Mouse (Mus musculus): ENCODE data around the gene Olfr20.
"Not testable (repeated sequence)": the region's sequence is repeated elsewhere in the genome, so short reads cannot be mapped to it uniquely, and the experiment has no call there.

Olfr20 gene

DNA sequence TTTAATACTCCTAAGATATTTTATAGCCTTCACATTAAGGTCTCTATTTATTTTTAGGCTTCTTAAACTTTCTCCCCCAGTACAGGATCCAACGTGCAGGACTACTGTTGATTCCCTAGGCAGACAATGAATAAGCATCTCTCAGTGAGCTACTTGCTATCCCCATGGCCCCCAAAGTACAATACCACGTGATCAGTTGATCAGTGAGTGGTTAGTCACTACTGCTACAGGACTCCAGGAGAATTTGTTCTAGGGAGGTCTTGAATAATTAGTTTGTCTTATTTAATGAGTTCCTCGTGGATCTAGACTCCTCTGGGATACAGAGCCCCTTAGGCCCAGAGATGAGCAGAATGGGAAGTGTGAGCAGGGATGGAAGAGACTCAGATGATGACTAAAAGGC, at the start of gene Olfr20:
Gene Olfr20 (plus strand): TSS at position 301 of the 400 bp plus-strand sequence.
- no peak for DNase-seq (ENCODE audit: low read depth in 1 of 2, low spot score in 2 of 2)

DNA sequence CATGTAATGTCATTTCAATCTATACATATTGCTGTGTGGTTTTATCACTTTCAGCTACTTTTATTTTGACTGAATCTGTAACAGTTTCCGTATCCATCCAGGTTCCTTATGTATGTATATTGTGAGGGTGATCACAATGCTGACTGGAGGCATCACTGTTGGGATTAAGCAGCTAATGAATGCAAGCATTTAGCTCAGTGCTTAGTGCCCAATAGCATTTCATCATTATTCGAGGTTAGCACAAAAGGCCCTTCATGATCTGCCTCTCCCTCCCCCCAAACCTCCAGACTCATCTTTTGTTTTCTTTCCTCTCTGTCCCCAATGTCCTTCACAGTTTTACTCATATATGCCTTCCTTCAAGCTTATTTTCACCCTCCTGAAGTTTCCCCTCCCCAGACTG, 47.5 kb upstream of the Olfr20 start:
- no peak for DNase-seq (ENCODE audit: low read depth in 1 of 2, low spot score in 2 of 2)

DNA sequence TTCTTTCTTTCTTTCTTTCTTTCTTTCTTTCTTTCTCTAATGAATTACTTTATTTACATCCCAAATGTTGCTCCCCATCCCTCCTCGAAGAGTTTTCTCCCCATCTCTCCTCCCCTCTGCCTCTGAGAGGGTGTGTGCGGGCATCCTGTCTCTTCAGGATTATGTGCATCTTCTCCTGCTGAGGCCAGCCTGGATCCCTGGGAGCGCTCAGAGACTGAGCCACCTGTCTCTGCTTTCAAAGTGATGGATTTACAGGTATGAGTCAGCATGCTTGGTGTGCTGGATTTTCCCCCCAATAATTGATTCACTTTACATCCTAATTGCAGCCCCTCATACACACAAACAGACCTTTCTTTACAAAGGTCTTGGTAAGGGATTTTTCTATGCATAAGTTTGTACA, 34.6 kb upstream of the Olfr20 start:
- DNase-seq (ENCODE audit: low read depth in 1 of 2, low spot score in 2 of 2) = no peak

DNA sequence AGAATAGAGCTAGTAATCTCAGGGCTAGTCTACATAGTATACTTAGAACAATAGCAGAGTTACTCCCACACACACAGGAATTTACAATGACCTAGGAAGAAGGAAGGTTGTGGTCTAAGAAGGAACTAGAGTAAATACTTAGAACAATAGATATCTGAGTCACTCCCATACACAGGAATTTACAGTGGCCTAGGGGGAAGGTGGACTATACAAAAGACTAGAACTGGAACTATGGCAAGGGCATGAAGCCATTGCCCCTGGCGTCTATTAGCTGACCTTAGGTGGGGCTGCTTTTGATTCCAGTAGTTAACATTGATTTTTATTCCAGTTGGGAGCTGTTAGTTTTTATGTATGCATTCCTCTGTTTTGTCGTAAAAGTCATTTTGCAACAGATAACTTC, 32.0 kb upstream of the Olfr20 start:
- DNase-seq (ENCODE audit: low read depth in 1 of 2, low spot score in 2 of 2) = not testable (repeated sequence)

DNA sequence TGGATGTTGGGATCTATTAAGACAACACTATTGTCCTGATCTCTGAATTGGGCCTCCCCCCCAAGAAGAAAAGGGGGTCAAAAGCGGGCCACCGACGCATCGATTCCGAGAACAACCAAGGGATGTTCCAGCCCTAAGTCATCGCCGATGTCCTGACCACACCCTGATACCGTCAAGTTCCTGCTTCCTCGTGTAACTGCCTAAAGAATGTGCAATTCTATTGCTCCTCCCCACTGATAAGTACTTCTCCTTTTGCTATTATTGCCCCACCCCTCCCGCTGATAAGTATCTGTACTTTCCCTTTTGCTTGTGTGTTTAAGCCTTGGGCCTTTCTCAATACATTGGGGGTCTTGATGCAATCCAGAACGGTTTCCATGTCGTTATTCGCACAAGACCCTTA, 29.5 kb upstream of the Olfr20 start:
- not testable (repeated sequence) for DNase-seq (ENCODE audit: low read depth in 1 of 2, low spot score in 2 of 2)

DNA sequence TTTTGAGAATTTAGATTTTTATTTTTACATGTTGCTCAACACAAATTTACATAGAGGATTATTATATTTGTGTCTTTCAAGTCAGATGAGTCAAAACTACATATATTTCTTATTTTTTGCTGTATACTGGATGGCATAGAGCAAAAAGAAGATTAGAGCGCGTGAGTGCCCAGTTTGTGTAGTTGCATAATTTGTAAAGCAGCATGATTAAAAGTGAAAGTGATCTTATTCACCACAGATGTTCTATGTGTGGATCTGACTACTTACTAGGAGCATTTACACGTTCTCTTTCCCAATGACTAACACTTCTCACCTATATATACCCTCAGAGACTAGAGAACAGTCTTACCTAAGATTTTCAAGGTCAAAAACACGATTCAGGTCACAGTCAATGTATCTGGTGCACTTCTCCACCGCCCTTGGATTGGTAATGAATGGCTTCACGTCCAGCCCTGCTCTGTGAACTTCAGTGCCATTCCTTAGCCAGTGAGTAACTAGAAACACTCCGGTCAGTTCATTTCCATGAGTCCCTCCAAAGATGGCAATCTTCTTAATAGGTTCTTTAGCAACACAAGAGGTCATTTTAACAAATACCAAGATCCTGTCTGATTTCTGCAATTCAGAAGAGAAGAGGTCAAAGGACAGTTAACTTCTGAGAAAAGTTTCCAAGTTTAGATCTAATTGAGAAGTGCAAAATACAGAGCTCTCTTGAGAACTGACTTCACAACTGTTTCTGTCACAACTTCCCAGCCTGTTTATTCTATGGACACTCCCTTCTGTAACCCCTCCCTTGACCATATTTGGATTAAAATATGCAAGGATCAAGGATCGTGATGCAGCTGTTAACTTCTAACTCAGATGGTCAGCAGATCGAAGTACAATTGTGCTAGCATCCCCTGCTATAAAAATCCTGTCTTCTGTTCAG, 26.4 kb upstream of the Olfr20 start:
- no peak for DNase-seq (ENCODE audit: low read depth in 1 of 2, low spot score in 2 of 2)

DNA sequence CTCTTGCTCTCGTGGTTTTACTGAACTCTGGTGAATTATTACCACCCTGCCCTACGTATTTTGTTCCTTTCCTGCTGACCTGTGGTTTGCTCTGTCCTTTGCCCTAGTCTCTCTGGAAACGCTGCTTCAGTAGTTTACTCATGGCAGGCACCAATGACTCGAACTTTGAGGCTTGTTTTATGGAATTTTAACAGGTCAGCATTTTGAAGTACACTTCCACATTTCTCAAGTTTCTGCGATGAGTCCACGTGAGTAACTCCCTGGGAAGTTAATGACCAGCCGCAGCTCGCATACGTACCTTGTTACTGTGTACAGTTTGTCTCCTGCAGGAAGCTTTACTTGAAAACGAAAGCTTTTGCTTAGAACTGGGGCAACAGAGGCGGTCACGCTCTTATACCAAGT, 24.1 kb upstream of the Olfr20 start:
- DNase-seq (ENCODE audit: low read depth in 1 of 2, low spot score in 2 of 2) = no peak

DNA sequence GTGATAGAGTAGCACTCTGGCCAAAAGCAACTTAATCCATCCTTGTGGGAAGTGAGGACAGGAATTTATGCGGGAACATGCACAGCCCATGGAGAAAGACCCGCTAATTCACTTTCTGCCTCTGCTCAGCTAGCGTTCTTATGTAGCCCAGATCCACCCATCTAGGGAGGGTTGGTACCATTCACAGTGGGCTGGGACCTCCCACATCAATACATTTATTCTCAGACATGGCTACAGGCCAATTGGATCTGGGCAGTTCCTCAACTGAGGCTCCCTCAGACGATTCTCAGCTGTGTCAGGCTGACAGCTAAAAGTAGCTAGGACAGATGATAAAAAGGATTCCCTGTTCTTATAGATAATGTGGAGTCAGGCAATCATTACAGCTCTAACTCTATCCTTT, 23.2 kb upstream of the Olfr20 start:
- DNase-seq (ENCODE audit: low read depth in 1 of 2, low spot score in 2 of 2) = no peak

DNA sequence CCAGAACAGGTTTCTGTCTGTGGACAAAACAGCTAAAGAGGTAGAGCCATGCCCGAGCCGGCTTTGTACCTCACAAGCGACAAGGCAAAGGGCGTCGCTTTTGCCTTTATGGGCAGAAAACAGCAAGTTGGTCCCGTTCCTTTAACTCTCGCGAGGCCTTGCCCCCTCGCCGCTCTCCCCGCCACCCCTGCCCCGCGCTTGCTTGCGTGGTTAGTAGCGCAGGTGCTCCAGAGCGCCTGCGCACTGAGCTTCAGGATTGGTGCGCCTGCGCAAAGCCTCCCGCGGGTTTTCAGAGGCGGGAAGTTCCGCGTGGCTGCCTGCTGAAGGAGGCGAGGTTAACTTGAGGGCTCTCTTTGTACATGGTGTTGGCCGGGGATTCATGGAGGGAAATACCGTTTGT, 21.1 kb upstream of the Olfr20 start, which contains the start of the genes Aspa, Gm49340 and Spata22:
Gene Aspa (minus strand): TSS at position 155 of the 400 bp plus-strand sequence.
Gene Gm49340 (plus strand): TSS at position 300 of the 400 bp plus-strand sequence.
Gene Spata22 (plus strand): TSS at position 300 of the 400 bp plus-strand sequence.
- DNase-seq (ENCODE audit: low read depth in 1 of 2, low spot score in 2 of 2) = no peak

DNA sequence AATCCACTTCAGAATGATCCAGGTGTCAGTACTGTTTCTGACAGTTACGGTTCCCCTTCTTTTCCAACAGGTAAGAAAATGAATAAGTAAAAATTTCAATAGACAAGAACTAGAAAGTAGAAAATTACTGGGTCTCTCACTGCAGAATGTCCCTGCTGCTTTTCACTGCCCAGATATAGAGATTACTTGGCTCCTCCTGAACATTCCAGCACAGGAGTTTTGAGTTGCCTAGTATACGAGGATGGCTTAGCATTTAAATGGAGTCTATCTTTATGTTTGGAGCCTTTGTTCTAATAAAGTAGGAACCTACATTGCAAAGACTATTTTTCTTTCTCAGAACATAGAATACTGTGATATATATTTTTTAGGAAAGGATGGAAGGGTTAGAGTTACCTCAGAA, 17.2 kb upstream of the Olfr20 start:
- DNase-seq (ENCODE audit: low read depth in 1 of 2, low spot score in 2 of 2) = no peak

DNA sequence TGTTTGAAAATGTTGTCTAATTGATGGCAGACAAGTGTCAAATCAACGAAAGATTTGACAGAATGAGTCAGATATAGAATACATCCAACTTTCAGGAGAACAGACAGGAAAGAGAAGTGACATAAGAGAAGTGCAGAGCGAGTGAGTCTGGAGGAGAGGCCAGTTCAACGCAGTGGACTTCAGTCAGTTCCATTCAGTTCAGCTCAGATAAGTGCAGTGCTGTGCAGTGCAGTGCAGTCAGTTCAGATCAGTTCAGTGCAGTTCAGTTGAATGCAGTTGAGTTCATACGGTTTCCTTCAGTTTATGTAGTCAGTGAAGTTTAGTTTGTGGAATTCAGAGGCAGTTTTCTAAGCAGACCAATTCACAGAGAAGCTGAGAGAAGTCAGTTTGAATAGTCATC, 13.7 kb upstream of the Olfr20 start:
- no peak for DNase-seq (ENCODE audit: low read depth in 1 of 2, low spot score in 2 of 2)

DNA sequence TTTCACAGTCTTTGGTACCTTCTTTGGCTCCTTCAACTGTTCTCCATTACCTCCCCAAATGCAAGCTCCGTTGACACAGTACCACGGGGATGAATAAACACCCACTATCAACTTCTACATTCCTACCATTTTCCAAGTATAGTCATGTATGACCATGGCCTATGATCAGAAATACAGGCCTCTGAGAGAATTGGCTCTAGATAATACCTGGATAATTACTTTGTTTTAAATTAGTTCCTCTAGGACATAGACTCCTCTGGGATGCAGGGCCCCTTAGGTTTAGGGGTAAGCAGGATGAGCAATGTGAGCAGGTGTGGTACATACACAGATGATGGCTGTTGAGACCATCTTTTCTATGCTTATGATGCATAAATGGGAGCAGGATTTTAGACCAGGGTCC, 20.4 kb downstream of the Olfr20 start, which contains the start of gene Olfr376:
Gene Olfr376 (plus strand): TSS at position 301 of the 400 bp plus-strand sequence.
- DNase-seq (ENCODE audit: low read depth in 1 of 2, low spot score in 2 of 2) = no peak

DNA sequence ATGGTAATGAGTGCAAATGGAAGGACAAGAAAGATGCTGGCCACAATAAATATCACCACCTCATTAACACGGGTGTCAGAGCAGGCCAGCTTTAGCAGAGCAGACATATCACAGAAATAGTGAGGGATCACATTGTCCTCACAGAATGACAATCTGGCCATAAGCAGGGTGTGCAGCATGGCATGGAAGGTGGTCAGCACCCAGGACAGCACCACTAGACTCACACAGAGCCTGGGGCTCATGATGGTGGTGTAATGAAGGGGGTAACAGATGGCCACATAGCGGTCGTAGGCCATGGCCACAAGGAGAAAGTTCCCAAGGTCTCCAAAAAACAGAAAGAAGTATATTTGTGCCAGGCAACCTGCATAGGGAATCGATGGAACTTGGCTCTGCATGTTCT, 44.8 kb downstream of the Olfr20 start:
- DNase-seq (ENCODE audit: low read depth in 1 of 2, low spot score in 2 of 2) = no peak

DNA sequence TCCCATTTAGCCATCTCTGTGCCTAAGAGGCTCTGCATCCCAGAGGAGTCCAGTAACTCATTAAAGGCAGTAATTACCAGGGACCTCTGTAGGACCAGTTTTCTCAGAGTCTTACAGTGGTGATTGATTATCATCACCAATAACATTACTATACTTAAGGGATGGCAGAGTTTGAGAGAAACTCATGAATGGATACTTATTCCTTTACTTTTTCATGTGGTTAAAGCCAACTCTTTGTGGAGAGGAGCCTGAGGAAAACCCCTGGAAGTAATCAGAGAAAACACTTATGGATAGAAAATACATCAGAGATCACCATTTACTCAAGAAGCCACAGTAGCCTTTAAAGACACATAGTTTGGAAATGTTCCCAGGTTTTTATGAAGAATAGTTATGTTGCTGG, 48.9 kb downstream of the Olfr20 start, which contains the start of gene Olfr1:
Gene Olfr1 (minus strand): TSS at position 101 of the 400 bp plus-strand sequence.
- no peak for DNase-seq (ENCODE audit: low read depth in 1 of 2, low spot score in 2 of 2)

Measured in monocyte, adult 2 months (primary cell).